Mouse (Mus musculus): ENCODE results near the gene Hcn3.
"Not testable (repeated sequence)": the region's sequence is repeated elsewhere in the genome, so short reads cannot be mapped to it uniquely, and the experiment has no call there.

Hcn3 gene

GRCm38 (mm10) chr3:89179056-89179455, 19.1 kb upstream of the Hcn3 start:
- DNase-seq = no peak

GRCm38 (mm10) chr3:89178107-89178385, 18.1 kb upstream of the Hcn3 start:
- DNase-seq = no peak

- DNase-seq = peak; percentile 95
Observed at GRCm38 (mm10) chr3:89177242-89178106, 17.5 kb upstream of the Hcn3 start, which contains the start of gene Scamp3. Gene Scamp3 (plus strand): TSS chr3:89177473.

- no peak for DNase-seq
Observed at GRCm38 (mm10) chr3:89176421-89176820, 16.4 kb upstream of the Hcn3 start.

- DNase-seq = no peak
Observed at GRCm38 (mm10) chr3:89175544-89175943, 15.5 kb upstream of the Hcn3 start.

- DNase-seq = no peak
Observed at GRCm38 (mm10) chr3:89174844-89175243, 14.8 kb upstream of the Hcn3 start.

- DNase-seq = no peak
Observed at GRCm38 (mm10) chr3:89166945-89167344, 6.9 kb upstream of the Hcn3 start.

GRCm38 (mm10) chr3:89165268-89165870, 5.4 kb upstream of the Hcn3 start:
- DNase-seq = no peak

- DNase-seq = peak; percentile 96
Observed at GRCm38 (mm10) chr3:89164506-89165267, 4.7 kb upstream of the Hcn3 start, which contains the start of gene Clk2. Gene Clk2 (plus strand): TSS chr3:89164795.

GRCm38 (mm10) chr3:89163643-89164245, 3.7 kb upstream of the Hcn3 start:
- DNase-seq = no peak

GRCm38 (mm10) chr3:89163123-89163522, 3.1 kb upstream of the Hcn3 start:
- no peak for DNase-seq

GRCm38 (mm10) chr3:89161786-89162185, 1.8 kb upstream of the Hcn3 start:
- DNase-seq = no peak

GRCm38 (mm10) chr3:89161207-89161606, 1.2 kb upstream of the Hcn3 start:
- not testable (repeated sequence) for DNase-seq

GRCm38 (mm10) chr3:89159211-89159610, 785 bp downstream of the Hcn3 start:
- peak; percentile 65 for DNase-seq

- no peak for DNase-seq
Observed at GRCm38 (mm10) chr3:89158651-89159050, 1.3 kb downstream of the Hcn3 start.

GRCm38 (mm10) chr3:89156951-89157350, 3.0 kb downstream of the Hcn3 start:
- DNase-seq = no peak

GRCm38 (mm10) chr3:89152084-89152835, 7.7 kb downstream of the Hcn3 start:
- DNase-seq = no peak

- DNase-seq = no peak
Observed at GRCm38 (mm10) chr3:89148567-89148966, 11.4 kb downstream of the Hcn3 start.

GRCm38 (mm10) chr3:89147979-89148311, 12.1 kb downstream of the Hcn3 start:
- no peak for DNase-seq

GRCm38 (mm10) chr3:89147101-89147978, 12.7 kb downstream of the Hcn3 start:
- DNase-seq = peak; percentile 72

- DNase-seq = no peak
Observed at GRCm38 (mm10) chr3:89145566-89145965, 14.4 kb downstream of the Hcn3 start.

GRCm38 (mm10) chr3:89144821-89145220, 15.2 kb downstream of the Hcn3 start:
- DNase-seq = peak; percentile 76
